Mouse (Mus musculus) cerebellum, adult 9-10 months (tissue): ENCODE measurements around the gene Adamtsl3.

Source experiments
- DNase-seq: peaks from one replicate; pipeline ENCODE4 v3.0.0; 2022

The Adamtsl3 gene

DNA sequence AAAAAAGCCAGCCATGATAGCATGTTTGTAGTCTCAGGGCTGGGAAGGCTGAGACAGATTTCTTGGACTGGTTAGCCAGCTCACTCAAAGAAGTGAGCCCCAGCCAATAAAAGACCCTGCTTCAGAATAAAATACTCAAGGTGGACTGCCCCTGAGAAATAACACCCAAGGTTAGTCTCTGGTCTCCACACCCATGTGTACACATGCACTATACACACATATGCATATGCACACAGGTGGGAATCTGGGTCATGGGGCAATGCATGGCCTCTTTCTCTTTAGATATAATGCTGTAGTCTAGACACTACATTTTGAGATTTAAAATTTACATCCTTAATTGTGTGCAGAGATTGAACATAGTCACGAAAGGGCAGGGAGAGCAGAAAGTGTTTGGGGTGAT, 88.8 kb downstream of the Adamtsl3 start:
- DNase-seq: no peak

DNA sequence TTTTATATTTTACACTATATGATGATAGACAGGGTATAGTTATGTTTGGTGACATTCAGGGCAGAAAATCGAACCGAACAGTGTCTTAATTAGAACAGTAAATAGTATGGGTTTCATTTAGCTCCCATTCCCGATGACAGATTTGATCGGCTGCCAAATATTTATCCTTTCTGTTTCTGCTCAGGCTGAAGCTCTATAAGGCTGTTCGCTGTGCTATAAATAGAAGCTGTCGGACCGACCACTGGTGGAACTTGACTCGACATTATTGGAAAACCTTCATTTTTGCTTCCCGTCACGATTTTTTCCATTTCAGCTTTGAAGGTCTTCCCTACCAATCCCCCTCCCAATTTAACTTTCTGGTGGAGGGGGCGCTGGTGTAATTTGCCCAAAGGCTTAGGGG, 89.9 kb downstream of the Adamtsl3 start:
- no peak for DNase-seq

- no peak for DNase-seq
Observed at GRCm38 (mm10) chr7:82429447-82429846, 94.0 kb downstream of the Adamtsl3 start.

GRCm38 (mm10) chr7:82431572-82431971, 96.1 kb downstream of the Adamtsl3 start:
- no peak for DNase-seq

- DNase-seq: no peak
Observed at GRCm38 (mm10) chr7:82433226-82433625, 97.7 kb downstream of the Adamtsl3 start.

DNA sequence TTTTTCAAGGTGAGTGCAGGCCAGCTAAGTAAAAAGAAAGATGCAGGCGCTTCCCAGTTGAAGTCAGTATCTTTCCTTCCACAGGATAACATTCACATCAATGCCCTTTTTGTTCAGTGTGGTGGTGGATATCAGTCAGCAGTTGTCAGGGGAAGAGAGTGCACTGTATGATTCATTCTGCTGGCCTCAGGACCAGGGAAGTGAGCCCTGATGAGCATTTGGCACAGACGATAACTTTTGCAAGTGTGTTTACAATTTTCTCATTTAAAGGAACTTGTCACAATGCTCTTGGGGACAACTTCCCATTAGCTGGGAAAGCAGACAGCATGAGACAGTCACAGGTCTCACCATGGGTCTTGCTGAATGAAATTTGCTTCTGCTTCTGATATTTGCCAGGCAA, 122.9 kb downstream of the Adamtsl3 start:
- no peak for DNase-seq

DNA sequence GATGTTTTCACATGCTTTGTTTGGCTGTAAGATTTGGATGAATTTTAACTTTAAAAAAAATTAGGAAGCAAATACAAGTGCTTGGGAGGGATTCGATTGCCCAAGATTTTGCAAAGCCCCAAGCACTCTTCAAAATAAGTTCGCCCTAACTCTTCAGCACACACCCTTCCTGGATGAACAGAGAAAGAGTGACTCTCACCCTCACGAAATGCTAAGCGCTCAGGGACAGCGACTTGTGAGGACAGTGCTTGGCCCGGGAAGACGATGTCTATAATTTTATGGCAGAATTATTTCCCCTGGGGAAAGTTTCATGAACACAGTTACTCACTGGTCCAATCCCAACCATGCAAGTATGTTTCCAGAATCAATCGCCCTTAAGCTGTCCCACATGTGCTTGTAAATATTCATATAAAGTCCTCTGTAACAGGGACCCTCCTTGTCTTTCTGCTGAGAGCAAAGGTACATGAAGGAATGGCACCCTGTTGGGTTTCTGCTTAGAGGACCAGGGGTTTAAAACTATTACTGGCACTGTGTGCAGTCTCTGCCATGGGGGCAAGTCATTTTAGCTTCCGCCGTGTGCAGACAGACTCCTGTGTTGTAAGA, 127.5 kb downstream of the Adamtsl3 start:
- DNase-seq: no peak

- no peak for DNase-seq
Observed at GRCm38 (mm10) chr7:82464364-82464763, 128.9 kb downstream of the Adamtsl3 start.

DNA sequence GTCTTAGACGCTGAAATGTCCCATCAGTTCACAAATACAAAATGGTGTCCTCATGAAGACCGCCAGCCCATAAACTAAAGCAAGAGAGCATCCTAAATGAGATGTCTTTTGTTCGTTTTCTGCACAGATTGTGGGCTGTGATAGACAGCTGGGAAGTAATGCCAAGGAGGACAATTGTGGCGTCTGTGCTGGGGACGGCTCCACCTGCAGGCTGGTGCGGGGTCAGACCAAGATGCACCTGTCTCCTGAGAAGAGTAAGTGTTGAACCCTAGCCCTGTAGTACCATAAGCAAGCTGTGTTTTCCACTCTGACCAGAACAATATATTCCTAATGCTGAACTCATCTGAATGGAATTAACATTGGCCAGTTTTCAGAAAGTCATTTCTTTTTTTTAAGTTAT, 129.9 kb downstream of the Adamtsl3 start:
- no peak for DNase-seq

DNA sequence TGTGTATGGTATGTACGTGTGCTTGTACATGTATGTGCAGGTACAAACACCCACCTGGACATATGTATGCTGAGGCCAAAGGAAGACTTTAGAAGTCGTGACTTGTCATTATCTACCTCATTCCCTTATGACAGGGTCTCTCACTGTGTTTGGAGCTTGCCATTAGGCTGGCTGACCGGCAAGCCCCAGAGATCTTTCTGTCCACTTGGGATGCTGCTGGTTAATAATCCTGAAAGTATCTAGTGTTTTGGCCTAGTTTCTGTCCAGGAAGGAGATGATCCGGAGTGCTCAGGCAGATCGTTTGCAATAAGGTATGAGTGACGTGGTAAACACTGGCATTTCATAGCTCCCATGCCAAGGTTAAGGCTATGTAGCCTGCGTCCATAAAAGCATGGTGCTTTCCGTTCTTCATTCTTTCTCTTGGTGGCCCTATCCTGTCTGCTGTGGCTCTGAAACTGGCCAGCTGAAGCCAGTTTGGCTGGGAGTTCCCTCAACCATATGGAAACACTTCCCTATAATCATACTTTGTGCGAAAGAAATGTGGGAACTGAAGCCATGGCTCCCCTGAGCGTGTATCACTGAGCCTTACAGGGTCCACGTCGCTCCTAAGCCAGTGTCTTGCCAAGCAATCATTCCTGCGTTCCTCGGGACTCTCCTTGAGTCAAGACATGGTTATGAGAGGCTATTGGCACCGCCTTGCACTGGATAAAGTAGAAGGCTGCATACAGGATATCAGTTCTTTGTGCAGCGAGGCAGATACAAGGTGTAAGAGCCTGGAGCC, 141.1 kb downstream of the Adamtsl3 start:
- no peak for DNase-seq

DNA sequence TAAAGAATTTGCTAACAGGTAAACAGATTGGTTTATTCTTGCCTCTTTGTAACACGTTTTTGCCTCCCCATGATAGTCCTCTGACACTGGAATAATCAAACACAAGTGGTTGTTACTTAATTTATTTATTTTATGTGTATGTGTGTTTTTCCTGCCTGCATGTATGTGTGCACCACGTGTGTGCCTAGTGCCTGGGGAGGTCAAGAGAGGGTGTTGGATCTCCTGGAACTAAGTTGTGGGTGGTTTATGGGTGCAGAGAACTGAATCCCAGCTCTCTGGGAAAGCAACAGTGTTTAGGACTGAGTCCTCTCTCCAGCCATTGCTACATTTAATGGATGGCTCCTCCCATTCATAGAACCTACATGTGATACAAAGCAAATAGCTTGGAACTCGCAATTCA, 143.0 kb downstream of the Adamtsl3 start:
- no peak for DNase-seq

- peak; percentile 69 for DNase-seq
Observed at GRCm38 (mm10) chr7:82478861-82479755, 143.6 kb downstream of the Adamtsl3 start.

GRCm38 (mm10) chr7:82483426-82483825, 147.9 kb downstream of the Adamtsl3 start:
- DNase-seq: no peak

DNA sequence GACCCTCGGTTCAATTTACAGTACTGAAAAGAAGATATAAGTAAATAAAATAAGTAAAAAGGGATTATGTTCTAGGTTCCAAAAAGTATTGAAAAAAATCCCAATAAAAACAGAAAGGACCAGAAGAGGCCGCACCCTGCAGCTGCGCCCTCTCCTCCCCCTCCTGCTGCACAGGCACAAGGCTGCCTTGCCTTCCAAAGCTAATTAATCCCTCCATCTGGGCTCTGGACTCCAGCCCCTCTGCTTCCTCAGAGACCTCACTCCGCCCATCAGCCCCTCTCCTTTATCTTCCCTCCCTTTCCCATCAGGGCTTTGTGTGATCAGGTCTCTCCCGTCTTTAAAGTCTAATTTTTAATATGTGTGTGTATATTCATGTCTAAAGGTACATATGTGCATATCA, 149.3 kb downstream of the Adamtsl3 start:
- DNase-seq: no peak

GRCm38 (mm10) chr7:82485344-82485954, 150.0 kb downstream of the Adamtsl3 start:
- DNase-seq: no peak

GRCm38 (mm10) chr7:82491018-82491417, 155.5 kb downstream of the Adamtsl3 start:
- no peak for DNase-seq

DNA sequence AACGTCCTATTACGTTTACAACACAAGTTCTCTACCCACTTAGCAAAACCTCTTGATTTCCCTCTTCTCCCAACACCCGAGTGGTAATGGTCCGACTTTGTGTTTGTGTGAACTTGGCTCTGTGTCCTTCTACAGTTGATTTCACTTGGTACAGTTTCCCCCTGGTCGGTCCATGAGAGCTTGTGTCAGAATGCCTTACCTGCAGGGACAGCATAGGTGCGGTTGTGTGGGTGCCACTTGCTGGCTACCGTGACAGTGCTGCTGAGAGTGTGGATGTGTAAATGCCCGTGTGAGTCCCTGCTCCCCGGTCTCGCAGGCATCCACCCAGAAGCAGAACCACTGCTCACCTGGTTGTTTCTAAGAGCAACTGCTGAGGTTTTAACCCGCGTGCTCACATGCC, 157.4 kb downstream of the Adamtsl3 start:
- no peak for DNase-seq

GRCm38 (mm10) chr7:82494220-82494619, 158.7 kb downstream of the Adamtsl3 start:
- DNase-seq: no peak

DNA sequence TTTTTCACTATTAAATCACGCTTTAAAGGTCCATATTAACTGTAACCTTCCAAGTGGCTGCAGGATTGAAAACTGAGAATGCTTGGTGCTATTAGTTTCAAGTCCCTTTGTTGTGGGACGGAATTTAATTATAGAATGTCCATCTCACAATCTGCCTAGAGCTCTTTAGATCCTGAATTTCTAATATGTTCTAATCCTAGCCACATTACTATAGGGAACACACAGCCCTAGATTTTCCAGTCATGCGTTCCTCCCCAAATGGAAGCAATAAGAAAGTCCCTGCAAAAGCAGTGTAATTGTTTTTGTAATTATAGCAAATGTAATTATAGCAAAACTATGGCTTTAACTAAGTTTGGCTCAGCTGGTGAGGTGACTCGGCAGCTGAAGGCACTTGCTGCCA, 161.6 kb downstream of the Adamtsl3 start:
- DNase-seq: no peak

DNA sequence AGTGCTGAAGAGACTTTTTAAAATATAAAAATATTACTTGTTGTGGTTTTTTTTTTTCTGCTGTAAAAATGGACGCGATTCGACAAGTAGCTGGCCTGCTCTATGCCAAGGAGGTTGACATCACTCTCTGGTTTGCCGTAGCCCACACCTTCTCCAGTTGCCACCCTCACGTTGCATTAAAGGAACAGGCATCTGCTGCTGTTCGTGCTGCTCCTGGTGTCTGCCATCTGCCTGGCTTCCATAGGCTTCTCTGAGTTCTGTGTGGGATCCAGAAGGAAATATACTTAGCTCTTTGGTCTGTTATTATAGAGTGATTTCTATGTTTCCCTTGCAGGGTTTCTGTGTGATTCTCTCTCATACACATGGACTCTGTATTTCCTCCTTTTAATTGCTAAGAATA, 165.8 kb downstream of the Adamtsl3 start:
- no peak for DNase-seq

DNA sequence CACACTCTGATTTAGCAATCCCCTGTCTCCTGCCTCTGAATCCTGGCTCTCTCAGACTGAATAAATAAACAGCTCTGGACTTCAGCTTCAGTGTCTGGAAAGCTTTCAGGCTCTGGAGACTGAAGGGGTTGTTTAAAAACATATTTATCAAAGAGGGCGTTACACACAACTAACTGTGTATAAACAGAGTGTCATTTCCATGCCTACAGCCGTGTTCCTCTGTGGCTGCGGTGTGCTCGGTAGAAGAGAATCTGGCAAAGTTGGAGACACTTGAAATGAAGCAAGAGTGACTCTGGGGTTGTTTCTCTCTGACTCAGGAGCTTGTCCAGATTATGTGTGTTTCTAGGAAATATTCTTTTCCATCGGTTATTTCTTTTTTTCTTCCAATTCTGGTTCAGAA, 167.0 kb downstream of the Adamtsl3 start:
- DNase-seq: no peak

- DNase-seq: peak; percentile 39
Observed at GRCm38 (mm10) chr7:82504101-82504500, 168.6 kb downstream of the Adamtsl3 start.

GRCm38 (mm10) chr7:82530583-82530982, 195.1 kb downstream of the Adamtsl3 start:
- DNase-seq: no peak
